Mouse (Mus musculus) monocyte, adult 2 months (primary cell): ENCODE measurements around the gene Ankrd55.

Experiments
- DNase-seq, 2 experiments: peaks; one replicate each; pipeline ENCODE4 v3.0.0; 2022; ENCODE audit warnings: low spot score in 2 of 2, low read depth in 1 of 2

Gene Ankrd55

GRCm38 (mm10) chr13:112375766-112376165, 87.5 kb downstream of the Ankrd55 start:
- DNase-seq: no peak

- DNase-seq: no peak
Observed at GRCm38 (mm10) chr13:112378782-112379305, 90.6 kb downstream of the Ankrd55 start.

- DNase-seq: no peak
Observed at GRCm38 (mm10) chr13:112381476-112381875, 93.2 kb downstream of the Ankrd55 start.

GRCm38 (mm10) chr13:112382457-112382856, 94.2 kb downstream of the Ankrd55 start:
- DNase-seq: no peak

GRCm38 (mm10) chr13:112382956-112383355, 94.7 kb downstream of the Ankrd55 start:
- DNase-seq: no peak

GRCm38 (mm10) chr13:112383941-112384659, 95.8 kb downstream of the Ankrd55 start:
- DNase-seq: no peak

GRCm38 (mm10) chr13:112385040-112385439, 96.8 kb downstream of the Ankrd55 start:
- DNase-seq: no peak

GRCm38 (mm10) chr13:112386494-112387075, 98.3 kb downstream of the Ankrd55 start:
- DNase-seq: no peak

GRCm38 (mm10) chr13:112387279-112387678, 99.0 kb downstream of the Ankrd55 start:
- no peak for DNase-seq

GRCm38 (mm10) chr13:112388176-112388575, 99.9 kb downstream of the Ankrd55 start:
- DNase-seq: no peak

- no peak for DNase-seq
Observed at GRCm38 (mm10) chr13:112390206-112390605, 102.0 kb downstream of the Ankrd55 start.

- no peak for DNase-seq
Observed at GRCm38 (mm10) chr13:112391354-112391753, 103.1 kb downstream of the Ankrd55 start.

GRCm38 (mm10) chr13:112393356-112393755, 105.1 kb downstream of the Ankrd55 start:
- DNase-seq: no peak

- DNase-seq: no peak
Observed at GRCm38 (mm10) chr13:112394271-112394670, 106.0 kb downstream of the Ankrd55 start.

- DNase-seq: no peak
Observed at GRCm38 (mm10) chr13:112404723-112405122, 116.5 kb downstream of the Ankrd55 start.

GRCm38 (mm10) chr13:112405184-112405583, 116.9 kb downstream of the Ankrd55 start:
- no peak for DNase-seq

- no peak for DNase-seq
Observed at GRCm38 (mm10) chr13:112406618-112407017, 118.4 kb downstream of the Ankrd55 start.

GRCm38 (mm10) chr13:112407181-112407700, 119.0 kb downstream of the Ankrd55 start:
- no peak for DNase-seq

- no peak for DNase-seq
Observed at GRCm38 (mm10) chr13:112407776-112408490, 119.7 kb downstream of the Ankrd55 start.

GRCm38 (mm10) chr13:112408701-112409100, 120.5 kb downstream of the Ankrd55 start:
- DNase-seq: no peak

GRCm38 (mm10) chr13:112409331-112409730, 121.1 kb downstream of the Ankrd55 start:
- DNase-seq: no peak

GRCm38 (mm10) chr13:112409851-112410250, 121.6 kb downstream of the Ankrd55 start:
- no peak for DNase-seq
